Mouse (Mus musculus) cerebellum, adult (tissue): ENCODE data around the gene Snapc5.
"Not testable (repeated sequence)": the region's sequence is repeated elsewhere in the genome, so short reads cannot be mapped to it uniquely, and the experiment has no call there.

Experiments
- ATAC-seq: cut with Nextera tagmentation; 2 replicates; pipeline ENCODE4 v1.9.2; 2017; ENCODE audit warnings: mild to moderate bottlenecking, moderate library complexity, mixed read lengths; ENCODE audit not compliant: insufficient number of reproducible peaks, low FRiP score, low TSS enrichment

The Snapc5 gene

DNA sequence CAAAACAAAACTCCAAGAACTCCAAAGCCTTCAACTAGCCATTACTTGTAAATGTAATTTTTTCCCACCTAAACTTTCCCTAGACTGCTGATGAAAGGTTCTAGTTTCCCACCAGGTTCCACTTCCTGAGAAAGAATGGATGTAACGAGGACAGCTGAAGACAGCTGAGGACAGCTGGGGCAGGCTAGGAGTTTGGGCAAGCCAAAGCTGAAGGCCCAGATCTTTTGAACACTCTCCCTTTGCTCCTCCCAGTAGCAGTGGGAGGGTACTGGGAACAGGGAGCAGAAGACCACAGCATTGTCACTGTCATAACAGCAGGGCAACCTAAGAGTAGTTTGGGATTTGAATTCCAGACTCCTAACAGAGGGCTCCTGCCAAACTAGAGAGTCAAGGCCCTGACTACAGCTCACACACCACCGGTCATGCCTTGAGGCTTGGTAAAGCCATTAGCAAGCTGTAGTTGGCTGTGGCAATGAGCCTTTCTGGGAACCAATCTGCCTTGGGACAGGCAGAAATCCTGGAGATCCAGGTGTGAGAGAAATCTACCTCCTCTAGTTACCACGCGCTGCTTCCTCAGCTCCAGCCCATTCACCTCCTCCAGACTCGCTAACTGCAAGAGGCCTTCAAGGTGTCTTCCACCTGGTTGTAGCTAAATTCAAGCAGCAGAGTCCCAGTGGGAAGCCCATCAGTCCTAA lies 19.1 kb downstream of the Snapc5 start:
- no peak for ATAC-seq

DNA sequence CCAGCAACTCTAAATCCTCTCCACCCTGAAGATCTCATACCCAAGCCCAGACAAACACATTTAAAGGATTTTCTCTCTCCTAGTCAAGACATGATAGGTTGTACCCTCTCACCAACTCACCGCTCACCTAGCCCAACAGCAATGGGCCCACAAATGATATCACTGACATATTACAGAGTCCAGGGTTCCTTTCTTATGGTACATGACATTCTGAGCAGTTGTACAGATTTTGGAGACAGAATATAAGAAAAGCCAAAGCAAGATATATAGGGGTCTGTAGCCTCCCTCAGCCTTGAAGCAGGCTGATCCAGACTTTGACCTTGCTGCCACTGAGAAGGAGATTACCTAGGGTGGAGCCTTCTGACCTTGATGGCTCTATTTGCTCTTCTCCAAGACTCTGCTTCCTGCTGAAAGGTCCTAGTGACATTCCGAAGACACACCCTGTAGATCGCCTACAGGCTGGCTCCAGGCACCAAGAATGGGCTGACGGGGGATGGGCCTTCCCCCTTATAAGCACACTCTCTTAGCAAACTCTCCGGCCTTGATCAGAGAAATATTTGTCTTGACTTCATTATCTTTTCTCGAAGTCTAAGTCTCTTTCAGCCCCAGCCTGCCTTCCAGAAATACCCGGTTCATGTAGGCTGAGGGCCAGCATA lies 19.8 kb downstream of the Snapc5 start:
- not testable (repeated sequence) for ATAC-seq

- no peak for ATAC-seq
These were observed 20.8 kb downstream of the Snapc5 start for GRCm38 (mm10) chr9:64199897-64200296.

DNA sequence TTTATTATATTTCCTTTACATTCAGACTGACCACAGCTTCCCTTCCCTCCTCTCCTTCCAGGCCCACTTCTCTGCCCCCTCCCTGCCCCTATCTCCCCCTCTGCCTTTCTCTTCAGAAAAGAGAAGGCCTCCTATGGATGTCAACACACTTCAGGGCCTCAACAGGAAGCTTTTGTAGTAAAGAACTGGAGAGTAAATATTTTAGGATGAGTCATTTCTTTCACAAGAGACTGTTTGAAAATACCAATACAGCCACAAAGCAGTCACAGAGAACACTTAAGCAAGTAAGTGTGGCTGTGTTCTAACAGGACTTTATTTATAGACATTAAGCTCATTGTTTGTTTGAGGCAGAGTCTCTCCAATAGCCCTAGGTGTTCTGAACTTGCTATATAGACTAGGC lies 23.3 kb downstream of the Snapc5 start:
- no peak for ATAC-seq

- no peak for ATAC-seq
These were observed 23.8 kb downstream of the Snapc5 start for GRCm38 (mm10) chr9:64202866-64203265.

DNA sequence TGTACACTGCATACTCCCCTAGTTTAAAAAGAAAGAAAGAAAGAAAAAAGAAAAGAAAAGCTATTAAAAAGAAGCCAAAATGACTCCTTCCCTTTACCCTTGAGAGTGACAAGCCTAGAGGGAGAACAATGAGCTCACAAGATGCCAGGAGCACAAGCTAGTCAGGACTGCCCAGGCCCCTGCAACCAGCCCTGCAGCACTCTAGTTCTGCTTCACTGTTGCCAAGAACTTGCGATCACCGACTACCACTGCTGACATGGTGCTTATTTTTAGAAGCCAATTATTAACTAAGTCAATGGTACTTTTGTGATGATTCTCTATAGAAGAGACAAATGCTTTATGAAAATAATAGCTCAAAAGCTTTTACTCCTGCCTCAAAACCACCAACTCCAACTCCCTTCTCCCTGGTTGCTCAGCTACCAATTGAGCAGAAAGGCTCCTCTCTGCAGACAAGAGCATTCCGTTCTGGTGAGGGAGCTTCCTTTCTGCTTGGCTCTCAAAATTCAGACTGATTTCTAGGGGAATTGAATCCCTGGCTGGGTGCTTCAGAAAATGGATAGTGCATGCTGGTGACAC lies 28.5 kb downstream of the Snapc5 start:
- no peak for ATAC-seq

- no peak for ATAC-seq
These were observed 35.4 kb downstream of the Snapc5 start for GRCm38 (mm10) chr9:64214452-64214851.

- ATAC-seq = no peak
These were observed 37.0 kb downstream of the Snapc5 start for GRCm38 (mm10) chr9:64216090-64216489.

- no peak for ATAC-seq
These were observed 37.6 kb downstream of the Snapc5 start for GRCm38 (mm10) chr9:64216641-64217040.

DNA sequence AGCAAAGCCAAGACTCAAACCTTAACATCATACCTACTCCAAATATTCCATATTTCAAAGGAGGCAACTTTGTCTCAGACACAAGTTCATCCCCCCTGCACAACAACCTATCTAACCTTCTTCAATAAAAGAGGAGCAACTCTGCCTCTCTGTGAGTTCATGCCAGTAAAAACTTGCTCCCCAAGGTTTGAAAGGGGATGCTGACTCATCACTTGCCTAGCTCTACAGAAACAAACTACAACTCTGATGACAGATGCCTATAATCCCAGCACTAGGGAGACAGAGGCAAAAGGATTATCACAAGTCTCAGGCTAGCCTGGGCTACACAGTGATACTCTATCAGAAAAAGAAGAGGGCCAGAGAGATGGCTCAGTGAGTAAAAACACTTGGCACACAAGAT lies 38.8 kb downstream of the Snapc5 start:
- ATAC-seq = no peak

DNA sequence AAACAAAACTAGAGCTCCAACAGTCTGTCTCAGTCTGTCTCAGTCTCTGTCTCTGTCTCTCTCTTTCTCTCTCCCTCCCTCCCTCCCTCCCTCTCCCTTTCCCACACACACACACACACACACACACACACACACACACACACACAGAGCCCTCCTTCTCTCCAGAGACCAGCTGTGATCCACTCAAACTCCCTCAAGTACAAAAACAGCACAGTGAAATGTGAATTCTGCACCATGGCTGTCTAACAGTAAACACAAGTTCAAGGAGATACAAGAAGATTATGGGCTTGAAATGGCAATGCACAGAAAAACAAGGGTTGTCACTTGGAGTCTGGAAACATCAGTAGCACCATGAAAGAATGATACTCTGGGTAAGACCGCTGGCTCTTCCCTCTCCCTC lies 40.2 kb downstream of the Snapc5 start:
- no peak for ATAC-seq

GRCm38 (mm10) chr9:64219772-64220420 lies 40.8 kb downstream of the Snapc5 start:
- no peak for ATAC-seq

- ATAC-seq = no peak
These were observed 41.5 kb downstream of the Snapc5 start for GRCm38 (mm10) chr9:64220603-64221002.

DNA sequence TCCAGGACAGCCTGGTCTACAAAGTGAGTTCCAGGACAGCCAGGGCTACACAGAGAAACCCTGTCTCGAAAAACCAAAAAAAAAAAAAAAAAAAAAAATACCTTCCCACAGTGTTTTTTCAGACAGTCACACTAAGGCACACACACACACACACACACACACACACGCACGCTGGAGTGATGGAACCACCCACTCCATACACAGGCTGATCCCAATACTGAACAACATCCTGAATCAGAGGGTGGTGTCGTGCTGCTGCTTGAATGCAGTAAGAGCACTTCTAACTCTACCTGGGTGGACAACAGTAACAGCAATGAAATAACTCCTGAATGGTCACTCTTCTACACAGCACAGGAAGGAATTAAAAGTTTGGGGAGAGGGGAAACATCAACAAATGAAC lies 42.4 kb downstream of the Snapc5 start:
- ATAC-seq = no peak

DNA sequence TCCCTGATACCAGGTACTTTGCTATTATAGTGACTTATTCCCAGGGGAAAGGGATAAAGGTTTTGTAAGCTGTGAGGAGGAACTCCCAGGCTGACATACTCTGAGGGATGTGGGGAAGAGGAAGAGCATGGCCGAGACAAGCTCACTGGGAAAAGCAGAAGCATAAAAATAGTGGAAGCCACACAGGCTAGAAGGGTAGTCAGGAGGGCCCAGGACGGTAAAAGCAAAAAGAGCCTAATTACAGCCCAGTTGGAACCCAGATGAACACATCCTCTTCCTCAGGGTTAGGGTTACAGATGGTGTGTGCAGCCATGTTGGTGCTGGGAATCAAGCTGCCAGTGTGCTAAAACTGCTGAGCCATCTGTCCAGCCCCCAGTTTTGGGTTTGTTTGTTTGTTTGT lies 43.0 kb downstream of the Snapc5 start:
- ATAC-seq = no peak

GRCm38 (mm10) chr9:64225805-64226204 lies 46.7 kb downstream of the Snapc5 start:
- no peak for ATAC-seq

DNA sequence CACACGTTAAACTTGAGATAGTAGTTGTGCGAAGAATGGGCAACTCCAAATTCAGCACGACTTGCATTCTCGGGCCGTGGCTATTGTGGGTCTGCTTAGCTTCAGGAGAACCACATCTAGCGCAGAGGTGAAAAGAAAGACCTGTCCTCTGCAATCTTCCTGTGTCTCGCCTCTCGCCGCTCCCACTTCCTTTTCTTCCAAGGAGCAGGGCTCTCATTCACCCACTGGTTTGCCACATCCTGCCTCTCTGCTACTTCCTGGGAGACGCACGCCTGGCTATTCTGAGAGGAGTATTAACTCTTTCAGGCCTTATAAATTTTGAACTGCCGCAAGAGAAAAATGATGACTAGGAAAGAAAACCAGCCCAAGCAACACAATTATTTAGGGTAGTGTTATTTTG lies 48.7 kb downstream of the Snapc5 start:
- ATAC-seq = no peak

DNA sequence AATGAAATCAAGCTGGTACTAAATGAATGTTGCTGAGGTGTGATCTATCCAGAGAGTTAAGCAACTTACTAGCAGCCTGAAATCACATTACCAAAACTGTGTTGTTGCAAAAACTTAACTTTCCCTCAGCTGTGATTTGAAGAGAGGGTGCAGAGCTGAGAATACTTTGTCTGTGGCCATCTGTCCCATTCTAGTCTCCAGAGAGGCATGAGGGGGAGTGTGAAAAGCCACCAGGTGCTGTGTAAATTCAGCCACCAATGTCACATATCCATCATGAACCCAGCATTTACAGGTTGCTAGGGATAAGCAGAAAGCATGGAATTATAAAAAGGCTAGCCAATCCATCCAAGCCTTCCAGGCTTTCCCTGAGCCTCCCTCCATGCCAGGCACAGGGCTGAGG lies 49.9 kb downstream of the Snapc5 start:
- ATAC-seq = no peak

DNA sequence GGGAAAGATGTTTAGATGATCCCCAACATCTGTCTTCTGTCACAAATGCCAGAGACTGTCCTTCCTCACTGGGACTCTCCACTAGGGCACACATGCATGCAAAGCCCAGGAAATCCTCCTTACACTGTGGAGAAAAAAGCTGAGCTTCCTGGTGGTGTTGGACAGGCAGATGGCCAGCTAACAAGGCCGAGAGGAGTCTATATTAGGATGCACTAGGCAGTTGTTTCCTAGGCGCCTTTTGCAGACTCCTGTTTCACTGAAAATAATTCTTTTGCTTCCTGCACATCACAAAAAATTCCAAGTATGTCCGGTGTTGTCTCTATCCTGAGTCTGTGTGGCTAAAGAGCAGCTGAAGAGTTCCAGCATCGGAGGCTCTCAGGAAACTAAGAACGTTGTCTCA lies 52.1 kb downstream of the Snapc5 start:
- no peak for ATAC-seq

- ATAC-seq = no peak
These were observed 52.6 kb downstream of the Snapc5 start for GRCm38 (mm10) chr9:64231674-64232073.

GRCm38 (mm10) chr9:64232257-64232957 lies 53.3 kb downstream of the Snapc5 start:
- ATAC-seq = no peak
